Mouse (Mus musculus): ENCODE data around the gene Fstl4. TPM values are rescaled to one million over a fixed set of nuclear protein-coding genes. Genes with fewer than 3 reads are reported as not detected.

Fstl4 gene
- polyA plus RNA-seq, 1 experiment: not detected

- Histone ChIP-seq H3K4me3 (ENCODE audit: insufficient read depth, poor library complexity, severe bottlenecking) (no peak overlapping the region), H3K79me2 (ENCODE audit: control insufficient read depth, insufficient read depth) (no peaks in the 10 kb centered on the region), H3K36me3 (ENCODE audit: control insufficient read depth, insufficient read depth) (no peaks in the 10 kb centered on the region), H3K79me3 (ENCODE audit: low read depth) (no peaks in the 10 kb centered on the region), H3ac (ENCODE audit: control insufficient read depth, insufficient read length, low read depth) (no peak overlapping the region), H3K27me3 (ENCODE audit: control insufficient read depth, insufficient read depth, insufficient read length) (peaks cover 12% of the 10 kb centered on the region)
- TF ChIP-seq CTCF (IDR thresholded peaks at IDR 0.05; ENCODE audit: control insufficient read depth, insufficient read depth, insufficient read length) (no peak), MYOG (IDR thresholded peaks at IDR 0.05; ENCODE audit: control insufficient read depth, extremely low read depth, insufficient read length) (no peak), USF1 (IDR thresholded peaks at IDR 0.05; ENCODE audit: low read depth) (no peak), MYOD1 (IDR thresholded peaks at IDR 0.05; ENCODE audit: control insufficient read depth, insufficient read length, low read depth) (no peak), FOSL1 (IDR thresholded peaks at IDR 0.05; ENCODE audit: insufficient read depth, low read length, poor library complexity, severe bottlenecking) (no peak), MAX (IDR thresholded peaks at IDR 0.05) (no peak), CEBPB (IDR thresholded peaks at IDR 0.05; ENCODE audit: low read depth) (no peak)
These were observed 282.4 kb downstream of the Fstl4 start for GRCm38 (mm10) chr11:53046850-53047249.

GRCm38 (mm10) chr11:53054151-53054550 is 289.7 kb downstream of the Fstl4 start:
- H3K79me3 ChIP-seq (ENCODE audit: low read depth): no peaks in the 10 kb centered on the region
- no peak overlapping the region for H3K4me3 ChIP-seq (ENCODE audit: insufficient read depth, poor library complexity, severe bottlenecking)
- H3ac ChIP-seq (ENCODE audit: control insufficient read depth, insufficient read length, low read depth): no peak overlapping the region
- H3K79me2 ChIP-seq (ENCODE audit: control insufficient read depth, insufficient read depth): no peaks in the 10 kb centered on the region
- no peaks in the 10 kb centered on the region for H3K36me3 ChIP-seq (ENCODE audit: control insufficient read depth, insufficient read depth)
- H3K27me3 ChIP-seq (ENCODE audit: control insufficient read depth, insufficient read depth, insufficient read length): peaks cover 17% of the 10 kb centered on the region
- TF ChIP-seq MYOD1 (IDR thresholded peaks at IDR 0.05; ENCODE audit: control insufficient read depth, insufficient read length, low read depth): no peak
- no peak for TF ChIP-seq FOSL1 (IDR thresholded peaks at IDR 0.05; ENCODE audit: insufficient read depth, low read length, poor library complexity, severe bottlenecking)
- TF ChIP-seq CEBPB (IDR thresholded peaks at IDR 0.05; ENCODE audit: low read depth): no peak
- no peak for TF ChIP-seq MYOG (IDR thresholded peaks at IDR 0.05; ENCODE audit: control insufficient read depth, extremely low read depth, insufficient read length)
- TF ChIP-seq USF1 (IDR thresholded peaks at IDR 0.05; ENCODE audit: low read depth): no peak
- TF ChIP-seq MAX (IDR thresholded peaks at IDR 0.05): no peak
- TF ChIP-seq CTCF (IDR thresholded peaks at IDR 0.05; ENCODE audit: control insufficient read depth, insufficient read depth, insufficient read length): no peak

- no peaks in the 10 kb centered on the region for H3K36me3 ChIP-seq (ENCODE audit: control insufficient read depth, insufficient read depth)
- no peaks in the 10 kb centered on the region for H3K79me3 ChIP-seq (ENCODE audit: low read depth)
- H3K79me2 ChIP-seq (ENCODE audit: control insufficient read depth, insufficient read depth): no peaks in the 10 kb centered on the region
- no peak overlapping the region for H3ac ChIP-seq (ENCODE audit: control insufficient read depth, insufficient read length, low read depth)
- H3K4me3 ChIP-seq (ENCODE audit: insufficient read depth, poor library complexity, severe bottlenecking): no peak overlapping the region
- H3K27me3 ChIP-seq (ENCODE audit: control insufficient read depth, insufficient read depth, insufficient read length): peaks cover 17% of the 10 kb centered on the region
- TF ChIP-seq CEBPB (IDR thresholded peaks at IDR 0.05; ENCODE audit: low read depth) (no peak), MYOD1 (IDR thresholded peaks at IDR 0.05; ENCODE audit: control insufficient read depth, insufficient read length, low read depth) (no peak), MAX (IDR thresholded peaks at IDR 0.05) (no peak), USF1 (IDR thresholded peaks at IDR 0.05; ENCODE audit: low read depth) (no peak), CTCF (IDR thresholded peaks at IDR 0.05; ENCODE audit: control insufficient read depth, insufficient read depth, insufficient read length) (no peak), FOSL1 (IDR thresholded peaks at IDR 0.05; ENCODE audit: insufficient read depth, low read length, poor library complexity, severe bottlenecking) (no peak), MYOG (IDR thresholded peaks at IDR 0.05; ENCODE audit: control insufficient read depth, extremely low read depth, insufficient read length) (no peak)
These were observed 291.5 kb downstream of the Fstl4 start for GRCm38 (mm10) chr11:53055896-53056295.

GRCm38 (mm10) chr11:53056781-53057180 is 292.3 kb downstream of the Fstl4 start:
- no peak for TF ChIP-seq MYOG (IDR thresholded peaks at IDR 0.05; ENCODE audit: control insufficient read depth, extremely low read depth, insufficient read length)
- TF ChIP-seq USF1 (IDR thresholded peaks at IDR 0.05; ENCODE audit: low read depth): no peak
- no peak for TF ChIP-seq MAX (IDR thresholded peaks at IDR 0.05)
- no peak for TF ChIP-seq CTCF (IDR thresholded peaks at IDR 0.05; ENCODE audit: control insufficient read depth, insufficient read depth, insufficient read length)
- no peak for TF ChIP-seq MYOD1 (IDR thresholded peaks at IDR 0.05; ENCODE audit: control insufficient read depth, insufficient read length, low read depth)
- TF ChIP-seq CEBPB (IDR thresholded peaks at IDR 0.05; ENCODE audit: low read depth): no peak
- no peak for TF ChIP-seq FOSL1 (IDR thresholded peaks at IDR 0.05; ENCODE audit: insufficient read depth, low read length, poor library complexity, severe bottlenecking)
- no peaks in the 10 kb centered on the region for H3K79me2 ChIP-seq (ENCODE audit: control insufficient read depth, insufficient read depth)

GRCm38 (mm10) chr11:53057821-53058553 is 293.6 kb downstream of the Fstl4 start:
- TF ChIP-seq MYOG (IDR thresholded peaks at IDR 0.05; ENCODE audit: control insufficient read depth, extremely low read depth, insufficient read length) (no peak), CEBPB (IDR thresholded peaks at IDR 0.05; ENCODE audit: low read depth) (no peak), CTCF (IDR thresholded peaks at IDR 0.05; ENCODE audit: control insufficient read depth, insufficient read depth, insufficient read length) (no peak), MAX (IDR thresholded peaks at IDR 0.05) (no peak), USF1 (IDR thresholded peaks at IDR 0.05; ENCODE audit: low read depth) (no peak), FOSL1 (IDR thresholded peaks at IDR 0.05; ENCODE audit: insufficient read depth, low read length, poor library complexity, severe bottlenecking) (no peak), MYOD1 (IDR thresholded peaks at IDR 0.05; ENCODE audit: control insufficient read depth, insufficient read length, low read depth) (no peak)
- H3K36me3 ChIP-seq (ENCODE audit: control insufficient read depth, insufficient read depth): no peaks in the 10 kb centered on the region
- H3K27me3 ChIP-seq (ENCODE audit: control insufficient read depth, insufficient read depth, insufficient read length): peaks cover 17% of the 10 kb centered on the region
- H3K79me2 ChIP-seq (ENCODE audit: control insufficient read depth, insufficient read depth): no peaks in the 10 kb centered on the region
- H3ac ChIP-seq (ENCODE audit: control insufficient read depth, insufficient read length, low read depth): no peak overlapping the region
- H3K4me3 ChIP-seq (ENCODE audit: insufficient read depth, poor library complexity, severe bottlenecking): no peak overlapping the region
- H3K79me3 ChIP-seq (ENCODE audit: low read depth): no peaks in the 10 kb centered on the region

More at GRCm38 (mm10) chr11:53056781-53057180, 292.3 kb downstream of the Fstl4 start:
- Histone ChIP-seq H3K27me3 (ENCODE audit: control insufficient read depth, insufficient read depth, insufficient read length) (peaks cover 17% of the 10 kb centered on the region), H3K79me3 (ENCODE audit: low read depth) (no peaks in the 10 kb centered on the region), H3ac (ENCODE audit: control insufficient read depth, insufficient read length, low read depth) (no peak overlapping the region), H3K4me3 (ENCODE audit: insufficient read depth, poor library complexity, severe bottlenecking) (no peak overlapping the region), H3K36me3 (ENCODE audit: control insufficient read depth, insufficient read depth) (no peaks in the 10 kb centered on the region)
